Mouse (Mus musculus) forebrain, embryonic 10.5 days (tissue): ENCODE results near the gene Wdr95. TPM values are rescaled to one million over a fixed set of nuclear protein-coding genes. Genes with fewer than 3 reads are reported as not detected.

ENCODE experiments used
- DNase-seq: peaks from one replicate; pipeline ENCODE4 v3.0.0-alpha.2; 2017; ENCODE audit warnings: low spot score; ENCODE audit errors: extremely low spot score
- H3K27ac ChIP-seq: fragments of 300-500 bp; sonication (generic); 2 replicates; pipeline ENCODE4 v1.5.1; 2016; ENCODE audit warnings: mild to moderate bottlenecking
- H3K27me3 ChIP-seq: fragments of 300-500 bp; sonication (generic); 2 replicates; pipeline ENCODE4 v1.6.1; 2016; ENCODE audit warnings: mild to moderate bottlenecking; ENCODE audit not compliant: poor library complexity, severe bottlenecking
- H3K36me3 ChIP-seq: fragments of 300-500 bp; sonication (generic); replicated peaks from 2 replicates; pipeline ENCODE4 v1.6.1; 2016; ENCODE audit warnings: mild to moderate bottlenecking, moderate library complexity
- H3K4me1 ChIP-seq: fragments of 300-500 bp; sonication (generic); 2 replicates; pipeline ENCODE4 v1.6.1; 2016
- H3K4me3 ChIP-seq: fragments of 300-500 bp; sonication (generic); 2 replicates; pipeline ENCODE4 v1.5.1; 2016; ENCODE audit warnings: mild to moderate bottlenecking, moderate library complexity
- H3K9me3 ChIP-seq: fragments of 300-500 bp; sonication (generic); 2 replicates; pipeline ENCODE4 v1.6.1; 2016; ENCODE audit warnings: mild to moderate bottlenecking, moderate library complexity
- WGBS: fragments of 180-500 bp; shearing (Covaris S2); methylation state at CpG from one replicate; pipeline ENCODE4 v1.1.7; 2016; 5-methylcytosine and 5-hydroxymethylcytosine counted together
- polyA plus RNA-seq: library from polyadenylated mRNA; unstranded; fragments of >200 nt; fragmentation: Nextera tagmentation; extraction: Ambion mirVana; gene quantifications from 2 replicates; pipeline ENCODE4 v1.2.1, GENCODE M21; 2016

Gene Wdr95
- polyA plus RNA-seq, 1 experiment from 2014 or later = not detected

DNA sequence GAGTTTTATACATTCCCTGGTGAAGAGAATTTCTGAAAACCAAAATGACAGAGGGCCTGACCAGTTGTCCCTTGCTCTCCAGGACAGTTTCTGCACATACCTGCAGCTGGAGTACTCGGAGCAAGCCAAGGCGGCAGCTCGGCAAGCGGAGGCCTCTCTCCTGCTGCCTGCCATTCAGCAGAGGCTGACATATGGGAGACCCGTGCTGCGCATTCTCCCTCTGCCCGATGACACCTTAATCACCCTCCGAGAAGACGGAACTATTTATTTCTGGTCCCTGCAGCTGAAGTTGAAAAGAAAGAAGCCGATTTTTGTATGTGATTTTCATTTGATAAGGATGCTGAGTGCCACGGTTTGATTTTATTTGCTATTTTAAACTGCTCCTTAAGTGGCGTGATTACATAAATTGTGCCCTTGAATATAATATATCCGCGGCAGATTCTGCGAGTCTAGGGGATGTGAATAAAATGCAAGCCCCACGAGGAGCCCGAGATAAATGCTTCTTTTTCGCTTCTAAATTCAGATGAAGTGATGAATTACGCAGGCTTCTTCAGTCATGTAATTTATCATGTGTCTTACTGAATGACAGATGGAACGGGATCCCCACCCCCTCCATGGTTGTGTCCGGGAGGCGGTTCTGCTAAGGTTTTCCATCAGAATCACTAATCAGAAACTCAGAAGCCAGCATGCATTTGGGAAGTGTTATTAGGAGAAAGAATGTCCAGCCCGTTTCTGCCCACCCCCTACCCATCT is 24.9 kb upstream of the Wdr95 start:
- Histone ChIP-seq H3K27ac (no peak overlapping the region), H3K4me1 (peaks cover 18% of the 10 kb centered on the region), H3K36me3 (no peaks in the 10 kb centered on the region), H3K9me3 (peaks cover 4% of the 10 kb centered on the region; the same call in 1 of the 2 replicates), H3K4me3 (no peak overlapping the region), H3K27me3 (peaks cover 65% of the 10 kb centered on the region)
- no peak for DNase-seq
- WGBS = 89% methylated on average over 23 of the region's 23 CpGs

- no peak for DNase-seq
- no peak overlapping the region for H3K4me3 ChIP-seq
- H3K4me1 ChIP-seq = peaks cover 17% of the 10 kb centered on the region
- no peak overlapping the region for H3K27ac ChIP-seq
- no peaks in the 10 kb centered on the region for H3K36me3 ChIP-seq
- H3K27me3 ChIP-seq = peaks cover 65% of the 10 kb centered on the region
- 94% methylated on average over 8 of the region's 8 CpGs for WGBS
- peaks cover 4% of the 10 kb centered on the region; the same call in 1 of the 2 replicates for H3K9me3 ChIP-seq
These were observed 23.5 kb upstream of the Wdr95 start for GRCm38 (mm10) chr5:149504985-149505384.

- Histone ChIP-seq H3K27ac (no peak overlapping the region), H3K36me3 (no peaks in the 10 kb centered on the region), H3K27me3 (peaks cover 61% of the 10 kb centered on the region), H3K9me3 (peaks cover 4% of the 10 kb centered on the region; the same call in 1 of the 2 replicates), H3K4me1 (peaks cover 21% of the 10 kb centered on the region), H3K4me3 (no peak overlapping the region)
- WGBS = 98% methylated on average over 2 of the region's 2 CpGs
- DNase-seq = no peak
These were observed 22.4 kb upstream of the Wdr95 start for GRCm38 (mm10) chr5:149506033-149506432.

- no peak overlapping the region for H3K27ac ChIP-seq
- WGBS = 87% methylated on average over 20 of the region's 20 CpGs
- peaks cover 4% of the 10 kb centered on the region; the same call in 1 of the 2 replicates for H3K9me3 ChIP-seq
These were observed 20.1 kb upstream of the Wdr95 start for GRCm38 (mm10) chr5:149508094-149509029.

DNA sequence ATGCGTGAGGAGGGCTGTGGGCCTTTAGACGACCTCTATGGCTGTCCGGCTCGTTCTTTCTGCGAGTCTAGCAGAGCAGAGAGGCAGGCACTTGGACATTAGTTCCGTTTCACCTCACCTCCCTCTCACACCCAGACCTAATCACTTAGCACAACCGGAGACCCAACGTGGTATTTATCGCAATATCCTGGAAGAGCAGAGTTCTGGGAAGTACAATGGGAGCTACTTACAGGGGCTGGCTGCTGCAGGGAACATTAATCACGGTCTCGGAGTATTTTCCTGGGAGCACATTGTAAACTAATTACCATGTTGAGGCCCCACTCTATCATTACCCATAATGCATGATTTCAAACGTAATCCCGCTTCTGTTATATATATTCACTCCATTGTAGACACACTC is 18.2 kb upstream of the Wdr95 start:
- Histone ChIP-seq H3K9me3 (peaks cover 4% of the 10 kb centered on the region; the same call in 1 of the 2 replicates), H3K27me3 (peaks cover 26% of the 10 kb centered on the region; the same call in 1 of the 2 replicates), H3K36me3 (no peaks in the 10 kb centered on the region), H3K27ac (peak overlapping the region; percentile 72; the same call in 1 of the 2 replicates), H3K4me3 (no peak overlapping the region), H3K4me1 (peaks cover 57% of the 10 kb centered on the region)
- no peak for DNase-seq
- 76% methylated on average over 13 of the region's 13 CpGs for WGBS

More at GRCm38 (mm10) chr5:149508094-149509029, 20.1 kb upstream of the Wdr95 start:
- no peak overlapping the region for H3K4me3 ChIP-seq
- DNase-seq = no peak
- no peaks in the 10 kb centered on the region for H3K36me3 ChIP-seq
- peaks cover 40% of the 10 kb centered on the region for H3K4me1 ChIP-seq
- H3K27me3 ChIP-seq = peaks cover 45% of the 10 kb centered on the region; the same call in 1 of the 2 replicates

GRCm38 (mm10) chr5:149512695-149513094 is 15.8 kb upstream of the Wdr95 start:
- no peaks in the 10 kb centered on the region for H3K36me3 ChIP-seq
- no peaks in the 10 kb centered on the region for H3K9me3 ChIP-seq
- peak; percentile 53 for DNase-seq
- peak overlapping the region; percentile 23; the same call in 1 of the 2 replicates for H3K4me3 ChIP-seq
- WGBS = 20% methylated on average over 3 of the region's 3 CpGs
- H3K4me1 ChIP-seq = peaks cover 69% of the 10 kb centered on the region
- peaks cover 36% of the 10 kb centered on the region; the same call in 1 of the 2 replicates for H3K27me3 ChIP-seq
- H3K27ac ChIP-seq = peak overlapping the region; percentile 83

DNA sequence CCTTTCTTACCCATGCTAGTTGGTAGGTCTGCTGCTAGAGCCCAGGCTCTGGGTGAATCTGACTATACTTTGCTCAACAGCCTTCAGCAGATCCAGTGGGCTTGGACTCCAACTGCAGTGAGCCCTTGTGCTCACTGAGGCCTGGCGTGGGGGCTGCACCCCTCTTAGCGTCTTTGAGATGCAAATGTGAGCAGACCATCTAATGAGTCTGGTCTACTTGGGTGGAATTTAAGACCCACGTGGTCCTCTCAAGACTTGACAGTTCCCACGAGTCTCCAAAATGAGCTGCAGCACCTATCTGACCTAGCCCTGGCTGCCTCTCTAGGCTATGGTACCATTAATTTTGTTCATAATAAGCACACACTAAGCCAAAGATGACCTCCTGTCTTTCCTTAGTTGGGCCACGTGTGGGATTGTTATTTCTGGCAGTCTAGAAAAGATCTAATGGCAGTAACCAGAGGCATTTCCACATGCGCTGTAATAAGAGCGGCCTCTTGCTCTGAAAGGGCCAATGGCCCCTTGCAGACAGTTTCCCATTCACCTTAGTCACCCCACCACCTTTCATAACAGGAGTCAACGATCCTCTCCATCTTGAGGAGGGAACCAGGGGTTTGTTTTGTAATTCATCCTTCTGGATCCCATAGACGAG is 14.9 kb upstream of the Wdr95 start:
- H3K27me3 ChIP-seq = peaks cover 34% of the 10 kb centered on the region; the same call in 1 of the 2 replicates
- H3K4me3 ChIP-seq = peak overlapping the region; percentile 23; the same call in 1 of the 2 replicates
- H3K9me3 ChIP-seq = no peaks in the 10 kb centered on the region
- peak overlapping the region; percentile 83 for H3K27ac ChIP-seq
- 50% methylated on average over 9 of the region's 9 CpGs for WGBS
- peaks cover 75% of the 10 kb centered on the region for H3K4me1 ChIP-seq
- peak; percentile 35 for DNase-seq
- H3K36me3 ChIP-seq = no peaks in the 10 kb centered on the region

- H3K27ac ChIP-seq = peak overlapping the region; percentile 83
- DNase-seq = peak; percentile 60
- peak overlapping the region; percentile 23; the same call in 1 of the 2 replicates for H3K4me3 ChIP-seq
- H3K27me3 ChIP-seq = peaks cover 28% of the 10 kb centered on the region; the same call in 1 of the 2 replicates
- H3K9me3 ChIP-seq = no peaks in the 10 kb centered on the region
- WGBS = 31% methylated on average over 14 of the region's 14 CpGs
- H3K36me3 ChIP-seq = no peaks in the 10 kb centered on the region
- H3K4me1 ChIP-seq = peaks cover 75% of the 10 kb centered on the region
These were observed 14.3 kb upstream of the Wdr95 start for GRCm38 (mm10) chr5:149514087-149514671.

- DNase-seq = no peak
- Histone ChIP-seq H3K27ac (peak overlapping the region; percentile 83), H3K4me3 (peak overlapping the region; percentile 23; the same call in 1 of the 2 replicates), H3K36me3 (no peaks in the 10 kb centered on the region), H3K4me1 (peaks cover 71% of the 10 kb centered on the region), H3K9me3 (no peaks in the 10 kb centered on the region), H3K27me3 (peaks cover 27% of the 10 kb centered on the region; the same call in 1 of the 2 replicates)
- WGBS = 66% methylated on average over 3 of the region's 3 CpGs
These were observed 13.6 kb upstream of the Wdr95 start for GRCm38 (mm10) chr5:149514890-149515289.

- Histone ChIP-seq H3K4me3 (no peak overlapping the region), H3K27me3 (peaks cover 21% of the 10 kb centered on the region; the same call in 1 of the 2 replicates), H3K27ac (0 out of 2 replicates have a peak overlapping the region, but pooled peaks have one; percentile 83), H3K9me3 (no peaks in the 10 kb centered on the region), H3K4me1 (peaks cover 63% of the 10 kb centered on the region), H3K36me3 (no peaks in the 10 kb centered on the region)
- 78% methylated on average over 6 of the region's 6 CpGs for WGBS
- no peak for DNase-seq
These were observed 11.4 kb upstream of the Wdr95 start for GRCm38 (mm10) chr5:149517116-149517515.

GRCm38 (mm10) chr5:149520806-149521205 is 7.7 kb upstream of the Wdr95 start:
- Histone ChIP-seq H3K36me3 (no peaks in the 10 kb centered on the region), H3K4me3 (no peak overlapping the region), H3K27ac (peak overlapping the region; percentile 6; the same call in 1 of the 2 replicates), H3K4me1 (peaks cover 52% of the 10 kb centered on the region), H3K27me3 (peaks cover 35% of the 10 kb centered on the region), H3K9me3 (no peaks in the 10 kb centered on the region; the same call in 1 of the 2 replicates)
- WGBS = 83% methylated on average over 5 of the region's 5 CpGs
- DNase-seq = no peak
